Mouse (Mus musculus) neutrophil, adult 59 days (primary cell): Measurements from ENCODE around the gene Slc39a12. TPM values are rescaled to one million over a fixed set of nuclear protein-coding genes. Genes with fewer than 3 reads are reported as not detected.

Experiments
- total RNA-seq, 2 experiments: library from RNA; stranded (reverse); gene quantifications; 1 replicate in 1 of 2; 2 replicates in 1 of 2; pipeline ENCODE4 v1.2.4; 2023

Gene Slc39a12
- not detected for total RNA-seq

GRCm38 (mm10) chr2:14388162-14388561, at the start of gene Slc39a12:
Gene Slc39a12, plus strand, starts transcription at chr2:14388316.

Other genes starting within 250 kb of the Slc39a12 start
- gene Tmem236, start 213.8 kb upstream of the Slc39a12 start, total RNA-seq: under 1 TPM in 1 of 2 experiments, not detected in 1; 0.09 TPM
- gene Mrc1, start 158.9 kb upstream of the Slc39a12 start, total RNA-seq: 1 to 10 TPM; 6.0 to 8.8 TPM
- gene Cacnb2, start 214.8 kb downstream of the Slc39a12 start, total RNA-seq: 1 to 10 TPM; 3.6 to 5.1 TPM